8 mouse cellular contexts compared by ENCODE assay signal in genomic region chr10:4006296-4007015, GRCm38 (mm10).
DNase-seq lines count a peak whose midpoint lies in the region.

No protein-coding gene starts in this region.

- peak; percentile 11 for DNase-seq in frontal cortex, postnatal 36 days (ENCODE audit: low spot score in 2 of 2)
- no peak for DNase-seq in frontal cortex, postnatal 25 days (ENCODE audit: low spot score in 2 of 2)
- DNase-seq in kidney, postnatal 10 days, result peak; percentile 76
- no peak for DNase-seq in kidney, adult 8-10 months
- peak; percentile 47 to 61 for DNase-seq in urinary bladder, postnatal 4 days (ENCODE audit: low spot score in 2 of 2)
- DNase-seq in urinary bladder, postnatal 36 days (ENCODE audit: low spot score in 2 of 2), result no peak
- no peak for DNase-seq in cerebellum, adult 8-10 months
- no peak for DNase-seq in embryo, embryonic 9.5 days (ENCODE audit: extremely low spot score)

Comparison
In these comparisons a context has a peak if more than half of its experiments do, and no peak if none do; other contexts are left out.
1. DNase-seq: peak in frontal cortex, postnatal 36 days (2 of 2), kidney, postnatal 10 days (single experiment) and urinary bladder, postnatal 4 days (2 of 2); none in frontal cortex, postnatal 25 days (0 of 2), kidney, adult 8-10 months (0 of 2), urinary bladder, postnatal 36 days (0 of 2), cerebellum, adult 8-10 months (single experiment) and embryo, embryonic 9.5 days (single experiment).